9 mouse cellular contexts compared by ENCODE assay signal in genomic region chr6:86917231-86917630, GRCm38 (mm10).
DNase-seq lines count a peak whose midpoint lies in the region; ATAC-seq lines count a peak whose summit lies in the region.
"Had no signal": no experiment of that assay in that cellular context is flagged by ENCODE, and none has a peak within 500 bp of the region (broad histone marks: within the 10 kb centered on the region; RNA-seq: fewer than 3 reads in every experiment).

No protein-coding gene starts in this region.

- peaks cover 47% of the 10 kb centered on the region for H3K4me1 ChIP-seq in heart, embryonic 16.5 days (ENCODE audit: control insufficient read depth, insufficient read depth, low read length)
- no peaks in the 10 kb centered on the region for H3K4me1 ChIP-seq in embryonic facial prominence, embryonic 10.5 days
- H3K4me1 ChIP-seq in hindbrain, embryonic 14.5 days (replicated peaks; ENCODE audit: control insufficient read depth, insufficient read depth, low read length), result no peaks in the 10 kb centered on the region
- H3K4me1 ChIP-seq: midbrain, embryonic 12.5 days had no signal

- H3K27ac ChIP-seq in heart, embryonic 16.5 days (ENCODE audit: low read length), result peak overlapping the region; percentile 30
- no peak overlapping the region for H3K27ac ChIP-seq in embryonic facial prominence, embryonic 10.5 days (replicated peaks)
- H3K27ac ChIP-seq in hindbrain, embryonic 14.5 days, result no peak overlapping the region
- H3K27ac ChIP-seq: midbrain, embryonic 12.5 days had no signal

- DNase-seq in cerebellum, adult 11-12 months, result peak; percentile 52
- DNase-seq in cerebellum, postnatal 25 days, result peak; percentile 56 to 70
- DNase-seq in lung, postnatal 4 days, result peak; percentile 13 to 40
- DNase-seq in embryonic facial prominence, embryonic 10.5 days (ENCODE audit: low spot score), result no peak
- no peak for DNase-seq in hindbrain, embryonic 14.5 days (ENCODE audit: low spot score)
- no peak for DNase-seq in embryo, embryonic 10.5 days (ENCODE audit: low spot score)

- no peak overlapping the region for H3K4me3 ChIP-seq in heart, embryonic 16.5 days (ENCODE audit: low read length)
- H3K4me3 ChIP-seq in embryonic facial prominence, embryonic 10.5 days, result no peak overlapping the region
- no peak overlapping the region for H3K4me3 ChIP-seq in hindbrain, embryonic 14.5 days (replicated peaks; ENCODE audit: low read length)
- H3K4me3 ChIP-seq: midbrain, embryonic 12.5 days had no signal

- H3K27me3 ChIP-seq in heart, embryonic 16.5 days (ENCODE audit: control insufficient read depth, insufficient read depth, low read length), result no peaks in the 10 kb centered on the region
- H3K27me3 ChIP-seq in embryonic facial prominence, embryonic 10.5 days (replicated peaks; ENCODE audit: low read depth, poor library complexity, severe bottlenecking), result no peaks in the 10 kb centered on the region
- no peaks in the 10 kb centered on the region for H3K27me3 ChIP-seq in hindbrain, embryonic 14.5 days (ENCODE audit: control insufficient read depth, insufficient read depth, low read length)
- H3K27me3 ChIP-seq: midbrain, embryonic 12.5 days had no signal

- ATAC-seq in cerebellum, adult (ENCODE audit: insufficient number of reproducible peaks, low FRiP score, low TSS enrichment), result no peak
- no peak for ATAC-seq in heart, embryonic 16.5 days (replicated peaks; ENCODE audit: extremely low read depth, insufficient read depth, low FRiP score)
- no peak for ATAC-seq in hindbrain, embryonic 14.5 days (ENCODE audit: low FRiP score)

- no peaks in the 10 kb centered on the region for H3K9me3 ChIP-seq in heart, embryonic 16.5 days (replicated peaks; ENCODE audit: control insufficient read depth, low read length)
- H3K9me3 ChIP-seq in embryonic facial prominence, embryonic 10.5 days, result no peaks in the 10 kb centered on the region
- no peaks in the 10 kb centered on the region for H3K9me3 ChIP-seq in hindbrain, embryonic 14.5 days (ENCODE audit: control insufficient read depth, low read length)
- H3K9me3 ChIP-seq: midbrain, embryonic 12.5 days had no signal

- no peaks in the 10 kb centered on the region for H3K36me3 ChIP-seq in heart, embryonic 16.5 days (ENCODE audit: control insufficient read depth, insufficient read depth)
- H3K36me3 ChIP-seq in embryonic facial prominence, embryonic 10.5 days (replicated peaks), result no peaks in the 10 kb centered on the region; the same call in 1 of the 2 replicates
- no peaks in the 10 kb centered on the region for H3K36me3 ChIP-seq in hindbrain, embryonic 14.5 days (replicated peaks; ENCODE audit: control insufficient read depth, insufficient read depth)
- H3K36me3 ChIP-seq: midbrain, embryonic 12.5 days had no signal

- no peak overlapping the region for H3K9ac ChIP-seq in heart, embryonic 16.5 days (ENCODE audit: low read length)
- no peak overlapping the region for H3K9ac ChIP-seq in hindbrain, embryonic 14.5 days
- H3K9ac ChIP-seq: midbrain, embryonic 12.5 days had no signal

- no peak overlapping the region for H3K4me2 ChIP-seq in heart, embryonic 16.5 days (ENCODE audit: low read depth, low read length)
- H3K4me2 ChIP-seq in hindbrain, embryonic 14.5 days (replicated peaks), result no peak overlapping the region
- H3K4me2 ChIP-seq: midbrain, embryonic 12.5 days had no signal

- 38% methylated on average over 4 of the region's 4 CpGs for WGBS in heart, embryonic 16.5 days
- WGBS in embryonic facial prominence, embryonic 10.5 days, result 77% methylated on average over 4 of the region's 4 CpGs
- 76% methylated on average over 4 of the region's 4 CpGs for WGBS in hindbrain, embryonic 14.5 days

Comparison
In these comparisons a context has a peak if more than half of its experiments do, and no peak if none do; other contexts are left out.
1. DNase-seq: peak in cerebellum, adult 11-12 months (single experiment), cerebellum, postnatal 25 days (2 of 2) and lung, postnatal 4 days (2 of 2); none in embryonic facial prominence, embryonic 10.5 days (single experiment), hindbrain, embryonic 14.5 days (single experiment) and embryo, embryonic 10.5 days (single experiment).